Mouse (Mus musculus) naive thymus-derived CD4-positive, alpha-beta T cell, adult 2 months (primary cell): Measurements from ENCODE around the gene Pls3.
A peak's percentile ranks its signal among the peaks of the same experiment; 100 is the strongest.
"Not testable (repeated sequence)": the region's sequence is repeated elsewhere in the genome, so short reads cannot be mapped to it uniquely, and the experiment has no call there.

Experiments used
- DNase-seq: peaks from one replicate; pipeline ENCODE4 v3.0.0-alpha.2; 2011; ENCODE audit warnings: low read depth

The Pls3 gene

DNA sequence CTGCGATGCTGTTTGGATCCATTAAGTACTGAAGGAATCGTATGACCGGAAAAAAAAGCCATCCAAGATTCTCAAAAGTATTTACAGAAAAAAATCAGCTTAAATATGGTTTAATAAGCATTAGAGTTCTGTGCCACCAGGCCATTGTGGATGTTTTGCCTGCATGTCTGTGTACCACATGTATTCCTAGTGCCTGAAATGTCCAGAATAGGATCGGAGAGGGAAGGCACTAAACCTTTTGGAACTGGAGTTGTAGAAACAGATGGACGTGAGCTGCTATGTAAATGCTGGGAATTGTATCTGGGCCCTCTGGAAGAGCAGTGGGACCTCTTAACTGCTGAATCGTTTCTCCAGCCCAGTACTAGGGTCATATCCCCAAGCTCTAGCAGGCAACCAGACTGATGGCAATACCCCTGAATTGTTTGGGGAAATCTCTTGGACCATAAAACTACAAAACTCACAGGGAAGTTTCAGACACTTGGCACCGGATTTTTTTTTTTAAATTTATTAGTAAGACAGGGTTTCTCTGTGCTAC, 110.1 kb downstream of the Pls3 start:
- DNase-seq: no peak

DNA sequence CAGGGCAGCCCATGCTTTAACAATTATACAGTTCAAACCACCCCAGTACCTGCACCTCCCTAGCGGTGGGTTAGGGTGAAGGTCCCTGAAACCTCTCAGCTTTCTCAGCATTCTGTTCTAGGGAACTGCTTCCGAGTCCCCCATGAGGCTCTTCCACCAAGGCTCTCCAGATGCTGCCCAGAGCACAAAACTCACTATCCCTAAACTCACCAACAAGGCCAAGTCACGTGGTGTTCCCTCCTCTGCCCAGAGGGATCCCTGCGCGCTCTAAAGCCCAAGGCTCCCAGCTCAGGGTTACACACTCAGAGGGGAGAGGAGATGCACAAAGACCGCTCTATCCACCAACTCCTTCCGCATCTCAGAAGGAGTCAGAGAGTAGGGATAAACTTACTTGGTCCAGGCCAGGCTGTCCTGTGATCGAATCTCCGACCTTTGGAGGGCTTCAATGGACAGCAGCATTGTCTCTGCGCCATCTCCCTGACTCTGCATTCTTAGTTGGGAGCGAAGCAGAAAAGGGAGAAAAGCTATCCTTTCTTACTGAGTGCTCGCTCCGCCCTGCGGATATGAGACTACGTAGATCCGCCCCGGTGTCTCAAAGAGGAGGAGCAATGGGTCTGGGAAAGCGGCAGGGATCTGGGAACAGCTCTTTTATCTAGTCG, 110.7 kb downstream of the Pls3 start:
- peak; percentile 43 for DNase-seq

DNA sequence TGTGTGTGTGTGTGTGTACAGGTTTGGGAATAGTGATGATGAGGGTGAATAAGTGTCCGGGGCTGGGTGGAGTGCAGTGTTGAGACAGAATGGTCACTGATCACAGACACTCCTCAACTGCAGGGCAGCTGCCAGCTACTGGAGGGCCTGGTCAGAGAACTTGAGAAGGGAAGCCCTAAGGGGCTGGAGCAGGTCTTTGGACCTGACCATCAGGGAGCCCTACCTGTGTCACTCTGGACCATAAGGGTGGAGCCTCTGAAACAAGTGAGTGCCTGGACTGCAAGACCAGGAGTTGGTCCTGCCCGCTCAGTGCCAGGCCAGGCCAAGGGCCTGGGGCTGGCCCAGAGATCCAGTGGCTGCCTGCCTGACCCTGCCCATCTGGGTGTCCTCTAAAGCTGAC, 115.5 kb downstream of the Pls3 start:
- DNase-seq: not testable (repeated sequence)

DNA sequence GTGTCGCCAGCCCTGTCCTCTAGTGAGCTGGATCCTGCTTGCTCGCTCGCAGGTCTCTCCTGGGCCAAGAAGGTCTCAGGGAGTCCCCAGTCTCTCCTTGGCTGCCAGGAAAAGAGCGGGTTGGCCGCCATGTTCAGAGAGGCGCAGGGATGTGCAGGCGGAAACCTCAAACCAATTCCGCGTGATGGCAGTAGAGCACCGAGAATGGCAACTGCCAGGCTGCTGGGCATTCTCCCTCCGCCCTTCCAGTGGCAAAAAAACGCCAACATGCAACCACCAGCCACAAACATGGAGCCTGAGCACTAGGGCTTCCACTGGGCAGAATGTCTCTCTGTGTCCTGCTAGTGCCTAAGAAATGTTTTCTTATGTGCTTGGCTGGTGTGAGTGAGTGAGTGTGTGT, 115.9 kb downstream of the Pls3 start:
- not testable (repeated sequence) for DNase-seq

DNA sequence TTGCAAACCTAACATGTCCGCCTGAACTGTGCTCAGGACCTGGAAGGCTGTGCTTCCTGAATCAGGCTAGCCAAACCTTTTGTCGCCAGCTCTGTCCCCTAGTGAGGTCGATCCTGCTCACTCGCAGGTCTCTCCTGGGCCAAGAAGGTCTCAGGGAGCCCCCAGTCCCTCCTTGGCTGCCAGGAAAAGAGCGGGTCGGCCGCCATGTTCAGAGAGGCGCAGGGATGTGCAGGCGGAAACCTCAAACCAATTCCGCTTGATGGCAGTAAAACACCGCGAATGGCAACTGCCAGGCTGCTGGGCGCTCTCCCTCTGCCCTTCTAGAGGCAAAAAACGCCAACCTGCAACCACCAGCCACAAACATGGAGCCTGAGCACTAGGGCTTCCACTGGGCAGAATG, 117.0 kb downstream of the Pls3 start:
- not testable (repeated sequence) for DNase-seq

DNA sequence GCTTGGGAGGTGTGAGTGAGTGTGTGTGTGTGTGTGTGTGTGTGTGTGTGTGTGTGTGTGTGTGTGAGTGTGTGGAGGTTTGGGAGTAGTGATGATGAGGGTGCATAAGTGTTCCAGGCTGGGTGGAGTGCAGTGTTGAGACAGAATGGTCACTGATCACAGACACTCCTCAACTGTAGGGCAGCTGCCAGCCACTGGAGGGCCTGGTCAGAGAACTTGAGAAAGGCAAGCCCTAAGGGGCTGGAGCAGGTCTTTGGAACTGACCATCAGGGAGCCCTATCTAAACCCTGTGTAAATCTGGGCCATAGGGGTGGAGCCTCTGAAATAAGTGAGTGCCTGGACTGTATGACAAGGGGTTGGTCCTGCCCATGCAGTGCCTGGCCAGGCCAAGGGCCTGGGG, 120.5 kb downstream of the Pls3 start:
- DNase-seq: not testable (repeated sequence)

DNA sequence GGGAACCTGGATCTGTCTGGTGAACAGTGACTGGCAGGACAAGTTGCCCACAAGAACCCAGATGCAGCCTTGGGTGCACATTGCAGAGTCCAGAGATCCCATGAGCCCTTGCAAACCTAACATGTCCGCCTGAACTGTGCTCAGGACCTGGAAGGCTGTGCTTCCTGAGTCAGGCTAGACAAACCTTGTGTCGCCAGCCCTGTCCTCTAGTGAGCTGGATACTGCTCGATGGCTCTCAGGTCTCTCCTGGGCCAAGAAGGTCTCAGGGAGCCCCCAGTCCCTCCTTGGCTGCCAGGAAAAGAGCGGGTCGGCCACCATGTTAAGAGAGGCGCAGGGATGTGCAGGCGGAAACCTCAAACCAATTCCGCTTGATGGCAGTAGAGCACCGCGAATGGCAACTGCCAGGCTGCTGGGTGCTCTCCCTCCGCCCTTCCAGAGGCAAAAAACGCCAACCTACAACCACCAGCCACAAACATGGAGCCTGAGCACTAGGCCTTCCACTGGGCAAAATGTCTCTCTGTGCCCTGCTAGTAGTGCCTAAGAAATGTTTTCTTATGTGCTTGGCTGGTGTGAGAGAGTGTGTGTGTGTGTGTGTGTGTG, 124.8 kb downstream of the Pls3 start:
- not testable (repeated sequence) for DNase-seq

DNA sequence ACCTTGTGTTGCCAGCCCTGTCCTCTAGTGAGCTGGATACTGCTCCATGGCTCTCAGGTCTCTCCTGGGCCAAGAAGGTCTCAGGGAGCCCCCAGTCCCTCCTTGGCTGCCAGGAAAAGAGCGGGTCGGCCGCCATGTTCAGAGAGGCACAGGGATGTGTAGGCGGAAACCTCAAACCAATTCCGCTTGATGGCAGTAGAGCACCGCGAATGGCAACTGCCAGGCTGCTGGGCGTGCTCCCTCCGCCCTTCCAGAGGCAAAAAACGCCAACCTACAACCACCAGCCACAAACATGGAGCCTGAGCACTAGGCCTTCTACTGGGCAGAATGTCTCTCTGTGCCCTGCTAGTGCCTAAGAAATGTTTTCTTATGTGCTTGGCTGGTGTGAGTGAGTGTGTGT, 125.7 kb downstream of the Pls3 start:
- DNase-seq: not testable (repeated sequence)

DNA sequence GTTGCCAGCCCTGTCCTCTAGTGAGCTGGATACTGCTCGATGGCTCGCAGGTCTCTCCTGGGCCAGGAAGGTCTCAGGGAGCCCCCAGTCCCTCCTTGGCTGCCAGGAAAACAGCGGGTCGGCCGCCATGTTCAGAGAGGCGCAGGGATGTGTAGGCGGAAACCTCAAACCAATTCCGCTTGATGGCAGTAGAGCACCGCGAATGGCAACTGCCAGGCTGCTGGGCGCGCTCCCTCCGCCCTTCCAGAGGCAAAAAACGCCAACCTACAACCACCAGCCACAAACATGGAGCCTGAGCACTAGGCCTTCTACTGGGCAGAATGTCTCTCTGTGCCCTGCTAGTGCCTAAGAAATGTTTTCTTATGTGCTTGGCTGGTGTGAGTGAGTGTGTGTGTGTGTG, 130.5 kb downstream of the Pls3 start:
- DNase-seq: not testable (repeated sequence)

DNA sequence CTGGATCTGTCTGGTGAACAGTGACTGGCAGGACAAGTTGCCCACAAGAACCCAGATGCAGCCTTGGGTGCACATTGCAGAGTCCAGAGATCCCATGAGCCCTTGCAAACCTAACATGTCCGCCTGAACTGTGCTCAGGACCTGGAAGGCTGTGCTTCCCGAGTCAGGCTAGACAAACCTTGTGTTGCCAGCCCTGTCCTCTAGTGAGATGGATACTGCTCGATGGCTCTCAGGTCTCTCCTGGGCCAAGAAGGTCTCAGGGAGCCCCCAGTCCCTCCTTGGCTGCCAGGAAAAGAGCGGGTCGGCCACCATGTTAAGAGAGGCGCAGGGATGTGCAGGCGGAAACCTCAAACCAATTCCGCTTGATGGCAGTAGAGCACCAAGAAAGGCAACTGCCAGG, 135.5 kb downstream of the Pls3 start:
- DNase-seq: not testable (repeated sequence)
